Mouse (Mus musculus) left cerebral cortex, adult 8-10 months (tissue): ENCODE measurements around the gene Rpl29. TPM values are rescaled to one million over a fixed set of nuclear protein-coding genes. Genes with fewer than 3 reads are reported as not detected.

Source experiments
- DNase-seq, 2 experiments: peaks; one replicate each; pipeline ENCODE4 v3.0.0; 2022; ENCODE audit warnings: low spot score in 2 of 2
- total RNA-seq, 4 experiments: library from RNA; stranded (reverse); gene quantifications; 2 replicates each; pipeline ENCODE4 v1.2.4; 2022

Gene Rpl29
- total RNA-seq, 4 experiments from 2014 or later = 266 to 312 (median 299) TPM

DNA sequence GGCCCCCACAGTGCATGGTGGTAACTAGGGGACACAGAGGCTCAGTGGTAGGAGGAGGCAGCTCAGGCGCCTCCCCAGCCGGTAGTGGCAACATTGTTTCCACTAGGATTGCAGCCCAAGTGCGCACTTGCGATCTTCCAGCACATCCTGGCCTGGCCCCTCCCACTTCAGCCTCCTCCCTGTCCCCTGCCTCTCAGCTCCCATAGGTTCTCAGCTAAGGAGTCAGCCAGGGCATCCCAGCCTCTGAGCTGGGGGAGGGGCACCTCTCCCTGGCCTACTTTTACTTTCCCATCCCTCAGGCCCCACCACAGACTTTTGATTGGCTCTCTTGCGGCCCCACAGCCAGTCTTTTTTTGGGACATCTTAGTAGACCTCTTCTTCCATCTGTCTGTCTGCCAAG lies 42.6 kb downstream of the Rpl29 start:
- DNase-seq = peak; percentile 5 to 75

DNA sequence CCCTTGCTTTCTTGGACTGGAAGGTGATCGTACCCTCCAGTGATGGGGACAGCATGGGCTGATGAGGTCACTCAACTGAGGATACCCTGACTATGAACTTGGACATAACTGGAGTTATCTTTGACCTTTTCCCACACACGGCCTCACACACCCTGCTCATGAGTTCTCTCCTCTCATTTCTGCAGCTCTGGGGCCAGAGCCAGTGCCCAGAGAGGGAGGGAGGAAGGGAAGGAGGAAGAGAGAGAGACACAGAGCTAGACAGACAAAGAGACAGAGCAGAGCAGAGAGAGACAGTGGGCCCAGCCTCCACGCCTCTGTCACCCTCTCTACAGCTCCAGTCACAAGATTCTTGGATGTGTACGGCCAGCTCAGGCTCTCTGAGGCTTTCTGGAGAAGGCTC lies 43.1 kb downstream of the Rpl29 start:
- peak; percentile 7 to 11 for DNase-seq

DNA sequence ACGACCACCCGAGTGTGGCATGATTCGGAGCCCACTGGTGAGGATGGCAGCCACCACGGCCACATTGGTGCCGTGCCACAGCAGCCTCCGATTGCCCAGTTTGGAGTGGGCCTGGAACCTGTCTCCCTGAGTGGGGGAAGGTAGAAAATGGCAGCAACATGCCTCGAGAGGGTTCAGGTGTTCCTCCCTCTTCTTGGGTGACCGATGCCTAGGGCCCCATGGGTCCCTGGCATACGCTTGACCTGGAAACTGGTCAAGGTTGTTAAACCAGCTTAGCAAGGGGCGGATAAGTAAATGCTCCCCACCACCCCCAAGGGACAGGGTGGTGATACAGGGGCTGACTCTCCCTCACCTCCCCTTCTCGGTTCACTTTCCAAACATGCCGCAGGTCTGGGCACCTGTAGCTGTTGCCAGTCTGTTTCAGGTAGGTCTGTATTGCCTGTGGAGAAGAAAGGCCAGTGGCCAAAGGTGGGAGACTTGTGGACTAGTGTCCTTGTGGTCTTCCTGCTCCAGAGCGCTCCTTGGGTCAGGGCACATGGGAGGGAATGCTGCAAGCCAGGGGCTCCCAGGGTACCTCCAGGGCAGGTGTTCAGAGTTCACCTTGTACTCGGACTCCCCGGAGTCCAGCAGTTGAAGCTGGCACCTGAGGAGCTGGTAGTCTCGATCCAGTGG lies 44.0 kb downstream of the Rpl29 start:
- peak; percentile 1 to 24 for DNase-seq

DNA sequence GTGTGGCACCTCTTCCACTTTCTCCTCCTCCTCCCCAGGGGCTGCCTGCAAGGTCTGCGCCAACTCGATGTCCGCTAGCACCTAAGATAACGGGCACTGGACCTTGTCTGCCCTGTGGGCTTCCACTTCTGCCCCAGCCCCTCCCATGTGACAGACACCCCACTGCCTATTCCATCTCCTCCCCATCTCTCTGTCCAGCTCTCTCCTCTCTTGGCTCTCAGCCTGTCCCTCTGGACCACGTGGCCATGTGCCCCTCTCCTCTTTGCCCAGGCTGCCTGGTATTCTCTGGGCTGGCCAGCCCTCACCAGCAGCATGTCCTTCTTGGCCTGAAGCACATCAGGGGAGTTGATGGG lies 44.5 kb downstream of the Rpl29 start:
- peak in 1 of 2 experiments; percentile 1 for DNase-seq

DNA sequence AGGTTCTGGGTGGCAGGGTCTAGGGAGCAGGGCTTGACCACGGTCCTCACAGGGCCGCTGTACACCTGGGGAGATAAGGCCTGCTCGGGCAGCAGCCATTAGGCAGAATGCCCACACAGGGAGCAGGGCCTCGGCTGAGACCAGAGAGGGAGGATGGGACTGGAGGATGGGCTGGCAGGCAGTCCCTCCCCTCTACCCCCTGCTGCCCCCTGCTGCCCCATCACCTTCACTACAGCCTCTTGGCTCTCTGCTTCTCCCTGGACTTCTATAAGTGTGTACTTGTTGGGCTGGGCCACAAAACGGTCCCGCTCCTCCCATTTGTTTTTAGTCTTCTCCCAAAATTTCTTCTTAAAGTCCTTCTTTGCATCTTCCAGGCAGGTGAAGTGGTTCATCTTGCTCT lies 45.2 kb downstream of the Rpl29 start:
- peak; percentile 42 to 43 for DNase-seq

DNA sequence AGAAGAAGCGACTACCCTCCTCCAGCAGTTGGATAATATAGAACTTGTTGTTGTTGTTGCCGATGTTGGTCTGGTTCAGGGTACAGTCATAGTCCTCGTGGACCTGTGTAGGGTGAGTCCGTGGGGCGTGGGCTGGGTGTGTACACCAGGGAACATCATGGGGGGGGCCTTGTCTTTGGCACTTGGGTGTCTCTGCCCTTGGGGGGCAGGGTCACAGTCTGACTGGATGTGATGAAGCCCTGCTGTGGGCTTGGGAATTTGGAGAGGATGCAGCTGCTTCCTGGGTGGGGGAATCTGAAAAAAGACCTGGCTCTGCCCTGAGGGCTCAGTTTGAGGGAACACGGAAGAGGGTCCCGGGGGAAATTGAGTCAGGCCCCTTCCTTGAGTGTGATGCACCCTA lies 45.8 kb downstream of the Rpl29 start:
- DNase-seq = peak in 1 of 2 experiments; percentile 30

DNA sequence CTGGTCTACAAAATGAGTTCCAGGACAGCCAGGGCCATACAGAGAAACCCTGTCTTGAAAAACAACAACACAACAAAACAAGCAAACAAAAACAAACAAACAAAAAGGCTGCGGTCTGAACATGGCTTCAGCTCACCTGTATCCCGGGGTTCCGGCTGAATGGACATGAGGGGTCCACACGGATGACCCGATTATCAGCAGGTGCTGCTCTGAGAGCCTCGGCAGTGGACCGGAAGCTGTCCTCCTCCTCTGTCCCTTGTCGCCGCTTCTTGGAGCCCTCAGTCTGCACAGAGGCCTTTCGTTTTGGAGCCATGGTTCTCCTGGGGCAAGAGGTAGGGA lies 46.4 kb downstream of the Rpl29 start, which contains the start of gene Rrp9:
TSS of gene Rrp9 (plus strand) at position 301 of the 339 bp plus-strand sequence.
- peak; percentile 2 to 13 for DNase-seq

DNA sequence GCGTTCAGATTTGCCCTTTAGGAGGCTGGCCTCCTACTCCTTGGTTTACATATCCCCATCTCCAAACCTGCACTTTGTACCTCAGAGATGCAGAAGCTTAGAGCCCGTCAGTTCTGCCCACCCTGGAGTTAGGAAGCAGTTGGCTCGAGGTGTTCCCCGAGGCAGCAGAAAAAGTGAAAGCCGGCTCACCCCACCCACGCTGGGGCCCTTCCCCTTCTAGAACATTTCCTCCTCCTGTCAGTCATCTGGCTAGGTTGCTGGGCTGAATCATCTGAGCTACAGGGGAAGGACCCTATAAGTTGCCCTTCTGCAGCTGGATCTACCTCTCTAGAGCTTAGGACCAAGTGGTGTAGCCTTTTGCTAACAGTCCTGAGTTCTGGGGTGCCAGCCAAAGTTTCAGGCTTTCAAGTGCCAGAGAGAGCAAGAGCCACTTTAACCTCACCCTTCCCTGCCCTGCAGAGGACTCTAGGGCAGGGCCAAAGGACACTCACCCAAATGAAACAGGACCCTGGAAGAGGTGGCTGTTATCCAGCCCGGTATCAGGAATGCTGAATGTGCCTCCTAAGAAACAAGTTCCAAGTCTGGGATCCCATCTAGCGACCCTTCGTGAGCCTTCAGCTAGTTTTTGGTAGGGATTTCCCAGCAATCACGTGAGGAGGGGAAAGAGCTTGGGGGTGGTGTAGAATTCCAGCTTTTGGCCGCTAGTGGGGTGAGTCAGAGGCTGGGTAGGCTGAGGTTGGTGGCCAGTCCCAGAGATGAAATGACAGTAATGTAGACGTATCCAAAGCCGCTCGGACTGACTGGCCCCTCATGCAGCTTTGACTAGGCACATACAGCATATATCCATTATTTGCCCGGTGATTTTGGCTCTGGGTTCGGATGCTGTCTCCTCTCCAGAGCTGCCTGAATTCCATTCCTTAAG lies 47.0 kb downstream of the Rpl29 start:
- DNase-seq = peak; percentile 16 to 50

DNA sequence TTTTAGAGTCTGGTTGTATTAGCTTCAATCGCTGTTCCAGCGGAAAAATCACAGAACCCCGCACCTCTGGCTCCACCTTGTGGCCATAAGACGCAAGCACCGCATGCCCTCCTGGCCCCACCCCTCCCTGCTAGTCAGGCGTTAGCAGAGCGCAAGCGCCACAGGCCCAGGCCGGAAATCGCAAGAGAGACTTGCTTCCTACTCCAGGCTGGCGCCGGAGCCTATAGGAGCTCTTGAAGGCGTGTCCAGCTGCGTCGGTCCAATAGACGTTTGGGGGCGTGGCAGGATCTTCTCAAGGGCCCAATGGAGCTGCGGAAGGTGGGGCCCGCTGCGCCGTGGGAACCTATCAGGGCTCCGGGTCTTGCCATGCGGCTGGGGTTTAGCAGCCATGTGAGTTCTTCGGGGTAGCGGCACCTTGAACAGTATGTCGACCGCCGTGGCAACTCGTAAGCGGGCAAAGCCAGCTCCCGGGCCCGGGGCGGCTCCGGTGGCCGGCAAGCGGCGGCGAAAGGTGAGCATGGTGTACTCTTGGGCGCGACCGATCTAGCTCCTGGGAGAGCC lies 47.8 kb downstream of the Rpl29 start, which contains the start of gene Parp3:
TSS of gene Parp3 (minus strand) at position 26 of the 561 bp plus-strand sequence.
- DNase-seq = peak; percentile 96 to 100

DNA sequence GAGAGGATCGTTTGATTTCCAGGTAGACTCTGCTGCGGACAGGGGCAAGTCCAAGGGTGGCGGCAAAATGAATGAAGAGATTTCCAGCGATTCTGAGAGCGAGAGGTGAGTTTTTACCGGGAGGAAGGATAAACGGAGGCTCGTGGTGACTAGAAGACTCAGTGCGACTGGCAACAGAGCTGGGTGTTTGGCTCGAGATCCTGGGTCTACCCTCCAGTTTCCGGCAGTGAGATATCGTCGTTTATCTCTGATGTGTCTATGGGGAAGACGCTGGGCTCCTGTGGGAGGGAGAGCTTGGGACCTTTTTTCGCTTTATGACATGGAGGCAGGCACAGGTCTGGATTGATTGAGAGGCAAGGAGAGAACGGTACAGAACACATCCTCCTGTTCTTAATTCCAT lies 48.4 kb downstream of the Rpl29 start:
- DNase-seq = no peak

DNA sequence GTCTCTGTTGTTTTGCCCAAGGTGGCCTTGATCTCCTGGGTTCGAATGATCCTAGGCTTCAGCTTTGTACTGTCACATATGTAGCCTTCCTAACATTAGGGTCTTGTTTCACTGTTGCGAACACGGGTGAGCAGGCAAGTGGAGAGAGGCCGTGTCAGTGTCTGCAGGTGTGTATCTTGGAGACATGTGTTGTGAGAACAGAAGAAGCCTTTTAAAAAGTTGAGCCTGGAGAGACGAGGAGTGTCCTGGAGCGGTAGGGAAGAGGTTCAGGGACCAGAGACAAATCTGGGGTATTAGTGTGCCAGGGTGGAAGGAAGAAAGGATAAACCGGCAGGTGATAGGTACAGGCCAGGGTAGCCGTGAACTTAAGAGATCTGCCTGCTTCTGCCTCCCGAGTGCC lies 48.8 kb downstream of the Rpl29 start:
- no peak for DNase-seq

DNA sequence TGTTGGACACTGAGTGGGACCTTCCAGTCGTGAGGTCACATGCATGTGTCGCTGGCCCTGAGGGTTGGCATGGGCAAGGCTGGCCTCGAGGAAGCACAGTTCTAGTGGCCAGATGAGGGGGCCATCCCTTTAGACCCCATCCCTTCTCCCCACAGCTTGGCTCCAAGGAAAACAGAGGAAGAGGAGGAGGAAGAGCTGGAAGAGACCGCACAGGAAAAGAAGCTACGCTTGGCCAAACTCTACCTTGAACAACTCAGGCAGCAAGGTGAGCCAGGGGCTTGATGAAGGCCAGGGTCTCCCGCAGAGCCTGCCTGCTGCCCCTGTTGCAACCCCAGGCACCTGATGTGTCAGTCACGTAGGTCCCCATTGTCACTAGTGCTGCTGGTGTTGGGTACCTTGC lies 51.3 kb downstream of the Rpl29 start:
- DNase-seq = no peak

DNA sequence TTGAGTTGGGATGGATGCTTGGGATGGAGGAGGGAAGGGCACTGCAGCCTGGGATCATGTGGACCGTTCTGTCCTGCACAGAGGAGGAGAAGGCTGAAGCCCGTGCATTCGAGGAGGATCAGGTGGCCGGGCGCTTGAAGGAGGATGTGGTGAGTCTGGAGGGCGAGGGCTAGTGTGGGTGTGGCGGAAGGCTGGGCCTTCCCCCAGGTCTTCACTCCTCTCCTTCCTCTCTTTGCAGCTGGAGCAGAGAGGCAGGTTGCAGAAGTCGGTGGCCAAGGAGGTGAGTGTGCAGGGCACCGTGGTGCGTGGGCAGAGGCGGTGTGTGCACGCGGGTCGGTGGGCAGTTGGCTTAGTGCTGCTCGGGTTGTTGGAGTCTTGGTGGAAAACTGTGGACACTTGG lies 51.8 kb downstream of the Rpl29 start:
- DNase-seq = no peak

Other genes starting within 250 kb of the Rpl29 start
- 10 to 100 TPM; 23.4 to 26.9 (median 24.4) TPM for gene Ppm1m, start 229.7 kb upstream of the Rpl29 start, total RNA-seq
- gene Twf2, start 226.3 kb upstream of the Rpl29 start, total RNA-seq = 10 to 100 TPM; 58.6 to 61.1 (median 59.1) TPM
- 1 to 10 TPM in 3 of 4 experiments, under 1 TPM in 1; 0.85 to 2.0 (median 1.7) TPM for gene Tlr9, start 206.9 kb upstream of the Rpl29 start, total RNA-seq
- 100 to 1,000 TPM; 136 to 146 (median 141) TPM for gene Alas1, start 180.8 kb upstream of the Rpl29 start, total RNA-seq
- gene Poc1a, start 148.4 kb upstream of the Rpl29 start, total RNA-seq = 10 to 100 TPM; 14.6 to 18.3 (median 16.7) TPM
- gene Dusp7, start 60.8 kb upstream of the Rpl29 start, total RNA-seq = 100 to 1,000 TPM in 1 of 4 experiments, 10 to 100 TPM in 3; 89.5 to 103 (median 93.0) TPM
- 10 to 100 TPM; 23.2 to 24.3 (median 23.7) TPM for gene Acy1, start 8.9 kb downstream of the Rpl29 start, total RNA-seq
- 10 to 100 TPM; 14.6 to 16.1 (median 15.3) TPM for gene Abhd14b, start 18.0 kb downstream of the Rpl29 start, total RNA-seq
- 10 to 100 TPM; 31.7 to 35.8 (median 34.5) TPM for gene Abhd14a, start 18.2 kb downstream of the Rpl29 start, total RNA-seq
- gene Pcbp4, start 23.8 kb downstream of the Rpl29 start, total RNA-seq = 100 to 1,000 TPM; 201 to 223 (median 211) TPM
- gene Gpr62, start 36.5 kb downstream of the Rpl29 start, total RNA-seq = 10 to 100 TPM; 11.7 to 15.6 (median 12.7) TPM
- gene Rrp9, start 46.5 kb downstream of the Rpl29 start, total RNA-seq = 10 to 100 TPM; 26.9 to 47.9 (median 32.8) TPM
- gene Parp3, start 47.5 kb downstream of the Rpl29 start, total RNA-seq = 1 to 10 TPM; 6.1 to 7.8 (median 7.0) TPM
- gene Iqcf1, start 70.5 kb downstream of the Rpl29 start, total RNA-seq = not detected
- 1 to 10 TPM in 1 of 4 experiments, under 1 TPM in 2, not detected in 1; 0.68 to 1.2 (median 0.79) TPM for gene Iqcf5, start 85.1 kb downstream of the Rpl29 start, total RNA-seq
- not detected for gene Iqcf3, start 132.2 kb downstream of the Rpl29 start, total RNA-seq
- gene Iqcf4, start 141.5 kb downstream of the Rpl29 start, total RNA-seq = not detected
- not detected for gene Iqcf6, start 197.1 kb downstream of the Rpl29 start, total RNA-seq
- 10 to 100 TPM; 42.5 to 59.1 (median 45.4) TPM for gene Grm2, start 226.6 kb downstream of the Rpl29 start, total RNA-seq